Mouse (Mus musculus) midbrain, embryonic 12.5 days (tissue): ENCODE data around the gene Madd. TPM values are rescaled to one million over a fixed set of nuclear protein-coding genes. Genes with fewer than 3 reads are reported as not detected.

Source experiments
- ATAC-seq: fragments of 200-750 bp; cut with Nextera tagmentation; 2 replicates; pipeline ENCODE4 v1.8.0; 2017; ENCODE audit warnings: low read depth, moderate TSS enrichment, moderate library complexity; ENCODE audit not compliant: low FRiP score
- H3K27ac ChIP-seq: fragments of 300-500 bp; sonication (generic); replicated peaks from 2 replicates; pipeline ENCODE4 v1.5.1; 2016; ENCODE audit warnings: mild to moderate bottlenecking
- H3K27me3 ChIP-seq: fragments of 300-500 bp; sonication (generic); 2 replicates; pipeline ENCODE4 v1.6.1; 2016; ENCODE audit warnings: mild to moderate bottlenecking
- H3K36me3 ChIP-seq: fragments of 300-500 bp; sonication (generic); 2 replicates; pipeline ENCODE4 v1.6.1; 2016
- H3K4me1 ChIP-seq: fragments of 300-500 bp; sonication (generic); 2 replicates; pipeline ENCODE4 v1.6.1; 2016
- H3K4me2 ChIP-seq: fragments of 300-500 bp; sonication (generic); replicated peaks from 2 replicates; pipeline ENCODE4 v1.6.1; 2016; ENCODE audit warnings: mild to moderate bottlenecking, moderate library complexity
- H3K4me3 ChIP-seq: fragments of 300-500 bp; sonication (generic); 2 replicates; pipeline ENCODE4 v1.5.1; 2016; ENCODE audit warnings: mild to moderate bottlenecking
- H3K9ac ChIP-seq: fragments of 300-500 bp; sonication (generic); replicated peaks from 2 replicates; pipeline ENCODE4 v1.6.1; 2016; ENCODE audit warnings: mild to moderate bottlenecking, moderate library complexity
- H3K9me3 ChIP-seq: fragments of 300-500 bp; sonication (generic); 2 replicates; pipeline ENCODE4 v1.6.1; 2016; ENCODE audit warnings: mild to moderate bottlenecking
- WGBS: fragments of 180-500 bp; shearing (Covaris S2); methylation state at CpG from one replicate; pipeline ENCODE4 v1.1.7; 2016; 5-methylcytosine and 5-hydroxymethylcytosine counted together
- polyA plus RNA-seq: library from polyadenylated mRNA; unstranded; fragments of >200 nt; fragmentation: Nextera tagmentation; extraction: Ambion mirVana; gene quantifications from 2 replicates; pipeline ENCODE4 v1.2.1, GENCODE M21; 2016

Madd gene
- polyA plus RNA-seq: 42.5 and 45.9 TPM in 2 replicates

DNA sequence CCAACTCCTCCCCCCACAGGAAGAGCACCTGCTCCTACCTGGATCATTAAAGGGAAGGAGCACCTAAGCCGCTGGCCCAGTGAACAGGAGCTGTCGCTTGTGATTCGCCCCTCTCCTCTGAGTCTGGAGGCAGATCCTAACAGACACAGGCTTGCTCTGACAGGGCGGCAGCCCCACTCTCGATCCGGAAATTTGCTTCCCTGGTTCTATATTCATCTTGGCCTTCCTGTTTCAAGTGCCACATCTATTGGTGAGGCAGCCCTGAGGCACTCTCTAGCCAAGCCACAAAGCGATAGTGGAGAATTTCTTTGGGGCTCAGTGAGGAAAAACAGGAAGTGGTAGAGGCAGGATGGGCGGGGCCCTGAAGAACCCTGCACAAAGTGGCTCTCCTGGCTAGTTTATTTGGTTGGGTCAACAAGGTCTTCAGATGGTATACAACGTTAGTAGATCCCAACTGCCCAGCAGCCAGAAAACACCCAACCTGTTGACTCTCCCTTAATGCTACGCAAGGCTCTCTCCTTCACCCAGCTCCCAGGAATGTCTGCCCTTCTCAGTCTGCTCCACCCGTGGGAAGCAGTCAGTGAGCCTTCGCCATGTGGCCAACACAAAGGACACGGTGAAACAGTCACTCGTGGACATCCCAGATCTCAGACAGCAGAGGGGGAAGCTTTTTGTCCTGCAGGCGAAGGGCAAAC, at the start of gene Madd:
Madd (minus strand) TSS at position 127 of the 695 bp plus-strand sequence.
- Histone ChIP-seq H3K27ac (peak within 1 kb of the TSS; percentile 91), H3K4me3 (peak within 1 kb of the TSS; percentile 79), H3K4me2 (peak within 1 kb of the TSS; percentile 90), H3K4me1 (peaks cover 33% of the 10 kb centered on the region), H3K36me3 (no peaks in the 10 kb centered on the region), H3K9ac (peak within 1 kb of the TSS; percentile 72), H3K27me3 (no peaks in the 10 kb centered on the region), H3K9me3 (no peaks in the 10 kb centered on the region)
- no peak for ATAC-seq
- 71% methylated on average over 15 of the region's 15 CpGs for WGBS

DNA sequence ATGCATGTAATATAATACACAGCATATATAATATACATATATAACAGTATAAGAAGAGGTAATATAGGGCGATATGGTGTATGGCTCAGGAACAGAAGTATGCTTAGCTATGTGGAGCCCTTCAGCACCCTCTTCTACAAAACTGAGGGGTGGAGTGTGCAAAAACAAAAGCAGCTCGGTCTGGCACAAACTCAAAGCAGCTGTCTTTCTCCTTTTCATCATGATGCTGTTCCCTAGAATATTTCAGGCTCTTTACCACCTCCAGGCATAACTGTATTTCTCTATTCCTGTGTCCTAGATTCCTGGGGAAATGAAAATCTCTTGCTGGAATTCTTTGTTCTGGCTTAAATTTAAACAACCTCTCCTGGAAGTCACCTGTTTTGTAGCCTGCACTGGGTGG, 46.1 kb upstream of the Madd start:
- H3K36me3 ChIP-seq: no peaks in the 10 kb centered on the region
- WGBS: 85% methylated on average over 2 of the region's 2 CpGs
- H3K27me3 ChIP-seq: no peaks in the 10 kb centered on the region
- H3K9ac ChIP-seq: no peak overlapping the region
- no peaks in the 10 kb centered on the region for H3K9me3 ChIP-seq
- no peak overlapping the region for H3K4me2 ChIP-seq
- no peak overlapping the region for H3K4me3 ChIP-seq
- no peaks in the 10 kb centered on the region for H3K4me1 ChIP-seq
- H3K27ac ChIP-seq: no peak overlapping the region
- no peak for ATAC-seq

DNA sequence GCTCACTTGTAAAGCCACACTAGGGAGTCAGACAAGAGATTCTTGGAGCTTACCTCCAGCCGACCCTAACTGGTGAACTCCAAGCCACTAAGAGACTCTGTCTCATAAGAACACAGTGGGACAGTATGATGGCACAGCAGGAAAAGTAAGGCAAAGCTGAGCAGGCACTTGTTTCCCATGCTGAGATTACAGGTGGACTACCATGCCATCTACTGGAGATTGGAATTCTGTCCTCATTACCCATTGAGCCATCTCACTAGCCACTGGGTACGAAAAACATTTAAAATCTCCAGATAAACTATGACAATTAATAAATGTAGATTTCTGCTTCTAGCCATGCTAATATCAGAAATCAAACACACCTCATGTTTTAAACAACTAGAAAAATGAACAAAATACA, 40.0 kb upstream of the Madd start:
- Histone ChIP-seq H3K4me2 (no peak overlapping the region), H3K36me3 (no peaks in the 10 kb centered on the region), H3K27ac (no peak overlapping the region), H3K4me1 (no peaks in the 10 kb centered on the region), H3K27me3 (no peaks in the 10 kb centered on the region), H3K9ac (no peak overlapping the region), H3K4me3 (no peak overlapping the region), H3K9me3 (no peaks in the 10 kb centered on the region)
- WGBS: 80% methylated on average over 2 of the region's 2 CpGs
- ATAC-seq: no peak

DNA sequence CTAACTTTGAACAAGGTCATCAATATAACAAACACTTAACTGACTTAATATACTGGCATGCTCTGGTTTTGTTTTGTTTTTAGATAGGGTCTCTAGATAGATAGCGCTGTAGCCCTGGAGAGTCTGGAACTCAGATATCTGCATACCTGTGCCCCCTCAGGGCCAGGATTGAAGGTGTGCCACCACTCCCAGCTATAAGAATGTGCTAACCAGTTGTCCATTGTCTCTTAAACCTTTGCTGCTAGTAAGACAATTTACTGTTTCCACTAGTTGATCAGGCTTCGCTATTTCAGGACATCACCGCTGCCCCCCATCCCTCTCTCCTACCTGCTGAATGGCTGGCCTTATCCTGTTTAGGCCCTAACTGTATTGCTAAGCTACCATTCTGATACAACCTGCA, 36.9 kb upstream of the Madd start:
- H3K4me1 ChIP-seq: no peaks in the 10 kb centered on the region; the same call in 1 of the 2 replicates
- H3K27ac ChIP-seq: no peak overlapping the region
- H3K4me2 ChIP-seq: no peak overlapping the region
- H3K4me3 ChIP-seq: no peak overlapping the region
- peaks cover 16% of the 10 kb centered on the region for H3K36me3 ChIP-seq
- no peaks in the 10 kb centered on the region for H3K27me3 ChIP-seq
- 94% methylated on average over 3 of the region's 3 CpGs for WGBS
- no peaks in the 10 kb centered on the region for H3K9me3 ChIP-seq
- H3K9ac ChIP-seq: no peak overlapping the region
- no peak for ATAC-seq

DNA sequence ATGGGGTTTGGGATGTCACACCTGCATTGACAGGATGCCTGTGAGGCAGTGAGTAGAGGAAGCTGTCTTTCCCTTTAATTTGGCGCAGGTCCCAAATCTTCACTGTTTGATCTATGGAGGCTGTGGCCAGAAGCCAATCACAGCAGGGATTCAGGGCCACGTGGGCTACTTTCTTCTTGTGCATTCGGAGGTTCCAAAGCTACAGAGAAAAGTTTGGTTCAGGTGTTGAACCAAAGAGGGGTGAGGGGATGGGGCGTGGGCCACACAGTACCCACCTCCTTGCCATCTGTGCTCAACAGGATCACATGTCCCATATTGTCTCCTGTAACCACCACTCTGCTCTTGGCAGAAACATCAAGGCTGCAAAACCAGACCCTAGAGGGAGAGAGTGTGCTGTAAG, 33.4 kb upstream of the Madd start:
- Histone ChIP-seq H3K9ac (no peak overlapping the region), H3K4me1 (no peaks in the 10 kb centered on the region; the same call in 1 of the 2 replicates), H3K27me3 (no peaks in the 10 kb centered on the region), H3K27ac (no peak overlapping the region), H3K4me3 (no peak overlapping the region), H3K36me3 (peaks cover 40% of the 10 kb centered on the region), H3K4me2 (no peak overlapping the region), H3K9me3 (no peaks in the 10 kb centered on the region)
- no peak for ATAC-seq
- WGBS: 78% methylated on average over 4 of the region's 4 CpGs

DNA sequence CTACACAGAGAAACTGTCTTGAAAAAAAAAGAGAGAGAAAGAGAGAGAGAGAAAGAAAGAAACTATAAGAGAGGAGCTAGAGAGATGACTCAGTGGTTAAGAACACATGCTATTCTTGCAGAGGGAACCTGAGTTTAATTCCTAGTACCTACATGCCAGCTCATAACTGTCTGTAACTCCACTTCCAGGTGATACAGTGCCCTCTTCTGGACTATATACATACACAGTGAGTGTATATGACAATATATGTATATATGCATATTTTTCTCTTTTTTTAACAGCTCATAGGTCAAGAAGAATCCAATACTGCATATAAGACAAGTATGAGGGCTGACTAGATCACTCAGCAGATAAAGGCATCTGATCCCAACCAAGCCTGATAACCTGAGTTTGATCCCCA, 29.7 kb upstream of the Madd start:
- Histone ChIP-seq H3K27me3 (no peaks in the 10 kb centered on the region), H3K27ac (no peak overlapping the region), H3K9me3 (no peaks in the 10 kb centered on the region), H3K4me1 (no peaks in the 10 kb centered on the region; the same call in 1 of the 2 replicates), H3K9ac (no peak overlapping the region), H3K4me2 (no peak overlapping the region), H3K36me3 (peaks cover 75% of the 10 kb centered on the region), H3K4me3 (no peak overlapping the region)
- no peak for ATAC-seq

DNA sequence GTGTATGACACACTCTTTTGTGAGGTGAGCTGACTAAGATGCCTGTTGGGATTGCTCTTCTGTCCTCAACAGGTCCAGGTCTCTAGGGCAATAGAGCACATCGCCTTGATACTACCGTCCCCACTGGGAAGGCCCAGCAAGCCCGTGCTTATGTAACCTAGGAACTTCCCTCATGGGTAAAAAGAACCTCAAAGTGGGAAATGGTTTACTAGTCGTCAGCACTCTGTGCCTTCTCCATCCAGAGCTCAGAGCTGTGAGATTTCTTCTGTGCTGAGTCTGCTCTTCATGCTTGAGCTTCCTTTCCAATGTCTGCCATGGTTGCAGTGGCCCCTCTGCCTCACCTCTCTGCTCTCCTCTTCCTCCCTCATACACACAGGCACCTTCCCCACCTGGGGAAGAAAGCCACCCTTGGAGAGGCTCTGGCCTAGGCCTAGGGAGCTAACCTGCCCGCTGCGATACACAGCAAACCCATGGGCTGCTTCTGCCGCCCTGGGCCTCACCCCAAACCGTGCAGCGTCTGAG, 22.7 kb upstream of the Madd start:
- Histone ChIP-seq H3K4me2 (no peak overlapping the region), H3K9me3 (no peaks in the 10 kb centered on the region), H3K27me3 (no peaks in the 10 kb centered on the region), H3K36me3 (peaks cover 63% of the 10 kb centered on the region), H3K4me1 (peaks cover 25% of the 10 kb centered on the region), H3K4me3 (no peak overlapping the region), H3K9ac (no peak overlapping the region), H3K27ac (no peak overlapping the region)
- no peak for ATAC-seq
- 94% methylated on average over 9 of the region's 9 CpGs for WGBS

DNA sequence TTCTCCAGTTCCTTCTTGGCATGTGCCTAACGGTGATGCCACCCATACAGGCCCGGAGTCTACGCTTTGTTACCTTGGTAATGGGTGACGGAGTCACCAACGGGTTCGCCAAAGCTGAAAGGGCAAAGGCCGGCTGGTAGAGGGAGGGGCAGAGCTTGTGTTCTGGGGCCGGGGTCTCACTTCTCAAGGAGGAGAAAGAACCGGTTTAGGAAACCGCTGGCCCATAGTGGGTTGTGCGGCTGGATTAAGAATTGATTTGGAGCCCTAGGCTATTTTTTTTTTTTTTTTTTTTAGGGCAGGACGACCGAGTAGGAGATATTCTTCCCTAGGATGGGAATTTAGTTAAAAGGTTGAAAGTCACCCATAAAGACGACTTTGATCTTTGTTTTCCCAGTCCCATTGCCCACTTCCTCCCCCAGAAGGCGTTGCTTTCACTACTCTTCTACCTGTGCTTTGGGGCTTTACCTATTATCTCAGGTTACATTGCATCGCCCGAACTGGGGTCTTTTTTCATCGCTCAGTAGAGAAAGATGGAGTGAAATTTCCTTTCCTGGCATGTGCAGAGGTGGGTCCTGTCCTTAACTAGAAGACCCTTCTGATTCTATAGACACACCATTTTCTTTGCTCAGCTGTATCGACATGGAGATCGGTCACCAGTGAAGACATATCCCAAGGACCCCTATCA, 19.5 kb upstream of the Madd start:
- H3K9me3 ChIP-seq: no peaks in the 10 kb centered on the region
- H3K9ac ChIP-seq: peak overlapping the region; percentile 81
- H3K4me2 ChIP-seq: peak overlapping the region; percentile 69
- no peaks in the 10 kb centered on the region for H3K27me3 ChIP-seq
- H3K4me1 ChIP-seq: peaks cover 25% of the 10 kb centered on the region
- WGBS: 15% methylated on average over 20 of the region's 20 CpGs
- H3K4me3 ChIP-seq: peak overlapping the region; percentile 68
- peak overlapping the region; percentile 92 for H3K27ac ChIP-seq
- H3K36me3 ChIP-seq: peaks cover 33% of the 10 kb centered on the region
- ATAC-seq: no peak

DNA sequence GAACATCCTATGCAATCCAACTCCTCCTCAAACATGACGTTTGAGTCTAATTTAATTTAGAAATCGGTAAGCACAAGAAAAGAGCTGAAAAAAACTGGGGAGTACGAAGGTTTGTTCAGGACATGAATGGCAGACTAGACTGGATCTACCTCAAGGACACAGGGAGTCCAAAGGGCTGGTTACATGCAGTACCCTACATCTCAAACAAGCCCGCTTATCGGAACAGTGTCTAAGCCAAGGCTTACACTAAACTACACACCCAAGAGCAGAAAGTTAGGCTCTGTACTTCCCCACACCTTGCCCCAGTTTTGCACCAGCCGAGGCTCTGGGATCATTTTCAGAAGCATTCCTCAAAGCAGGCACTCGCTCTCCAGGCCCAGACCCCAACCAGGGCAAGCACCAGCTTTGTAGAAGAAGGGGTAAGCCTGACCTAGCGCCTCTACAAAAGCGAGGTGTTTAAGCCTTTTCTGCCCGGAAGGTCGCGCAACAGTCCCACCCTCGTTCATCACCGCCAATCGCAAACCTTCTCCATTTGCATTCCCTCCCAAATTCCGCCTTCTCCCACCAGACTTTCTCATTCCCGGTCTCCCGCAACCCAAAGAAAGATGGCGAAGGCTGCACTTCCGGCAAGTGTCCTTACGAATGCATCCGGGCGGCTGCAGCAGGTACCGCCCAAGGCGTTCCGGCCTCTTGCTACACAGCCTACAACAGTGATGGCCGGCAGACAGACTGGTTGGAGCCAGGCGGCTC, 18.8 kb upstream of the Madd start, which contains the start of the genes Nr1h3 and Acp2:
Nr1h3 (minus strand) TSS at position 613 of the 750 bp plus-strand sequence.
Acp2 (plus strand) TSS at position 664 of the 750 bp plus-strand sequence.
- ATAC-seq: peak; percentile 98
- Histone ChIP-seq H3K9ac (peak within 1 kb of the TSS; percentile 81), H3K36me3 (peaks cover 26% of the 10 kb centered on the region), H3K4me3 (peak within 1 kb of the TSS; percentile 68), H3K4me2 (peak within 1 kb of the TSS; percentile 69), H3K9me3 (no peaks in the 10 kb centered on the region), H3K4me1 (peaks cover 25% of the 10 kb centered on the region), H3K27ac (peak within 1 kb of the TSS; percentile 92), H3K27me3 (no peaks in the 10 kb centered on the region)
- WGBS: 5% methylated on average over 28 of the region's 28 CpGs

DNA sequence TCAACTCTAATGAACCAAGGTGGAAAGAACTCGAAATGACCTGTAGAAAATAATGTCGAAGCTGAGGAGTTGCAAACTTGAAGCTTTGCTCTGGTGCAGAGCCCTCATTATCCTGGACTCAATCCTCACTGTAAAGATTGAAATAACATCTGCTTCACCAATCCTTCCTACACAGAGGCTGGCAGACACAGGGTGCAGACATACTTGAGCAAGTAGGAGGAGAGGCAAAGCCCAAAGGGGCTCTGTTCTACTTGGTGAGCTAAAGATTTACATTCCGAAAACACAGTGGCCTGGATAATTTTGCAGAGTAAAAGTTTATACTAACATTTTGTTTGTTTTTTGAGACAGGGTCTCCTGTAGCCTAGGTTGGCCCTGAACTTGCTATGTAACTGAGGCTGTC, 15.3 kb upstream of the Madd start:
- Histone ChIP-seq H3K27me3 (0 out of 2 replicates have a peak, but pooled peaks cover 9% of the 10 kb centered on the region), H3K36me3 (no peaks in the 10 kb centered on the region), H3K4me3 (no peak overlapping the region), H3K4me1 (peaks cover 27% of the 10 kb centered on the region), H3K9me3 (no peaks in the 10 kb centered on the region), H3K9ac (no peak overlapping the region), H3K4me2 (no peak overlapping the region), H3K27ac (no peak overlapping the region)
- ATAC-seq: no peak
- 84% methylated on average over 3 of the region's 3 CpGs for WGBS

DNA sequence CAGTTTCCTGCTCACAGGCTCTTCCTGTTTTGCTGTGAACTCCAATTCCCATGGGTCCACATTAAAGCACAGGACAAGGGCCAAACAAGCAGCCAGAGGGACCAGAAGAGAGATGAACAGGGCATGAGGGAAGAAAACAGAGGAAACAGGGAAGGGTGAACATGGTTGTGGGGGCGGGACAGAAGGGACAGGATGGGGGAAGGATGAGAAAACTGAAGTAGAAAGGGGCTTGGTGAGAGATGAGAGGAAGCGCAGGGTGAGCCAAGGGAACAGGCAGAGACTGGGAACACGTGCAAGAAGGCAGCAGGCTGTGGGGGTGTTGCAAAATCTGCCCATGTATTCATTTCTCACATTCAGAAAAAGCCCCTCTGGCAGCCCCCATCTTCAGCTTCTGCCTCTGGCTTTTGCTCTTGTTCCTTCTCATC, 13.0 kb upstream of the Madd start:
- H3K9me3 ChIP-seq: no peaks in the 10 kb centered on the region
- H3K4me3 ChIP-seq: no peak overlapping the region
- no peak overlapping the region for H3K4me2 ChIP-seq
- H3K9ac ChIP-seq: no peak overlapping the region
- peaks cover 14% of the 10 kb centered on the region for H3K4me1 ChIP-seq
- no peaks in the 10 kb centered on the region for H3K36me3 ChIP-seq
- no peak for ATAC-seq
- WGBS: 64% methylated on average over 3 of the region's 3 CpGs
- peaks cover 13% of the 10 kb centered on the region for H3K27me3 ChIP-seq
- no peak overlapping the region for H3K27ac ChIP-seq
